Mouse (Mus musculus): ENCODE measurements around the gene Antxr1. TPM values are rescaled to one million over a fixed set of nuclear protein-coding genes. Genes with fewer than 3 reads are reported as not detected.

Gene Antxr1
- polyA plus RNA-seq, 1 experiment from 2014 or later, result 0.47 TPM

- Histone ChIP-seq H3K27me3 (ENCODE audit: insufficient read depth, low read length) (no peaks in the 10 kb centered on the region), H3K36me3 (replicated peaks; ENCODE audit: insufficient read depth, low read length) (no peaks in the 10 kb centered on the region), H3K9ac (replicated peaks) (no peak overlapping the region), H3K27ac (ENCODE audit: low read depth) (no peak overlapping the region), H3K9me3 (ENCODE audit: low read length) (no peaks in the 10 kb centered on the region), H3K4me2 (ENCODE audit: low read depth, low read length) (no peak overlapping the region), H3K4me3 (ENCODE audit: low read depth, low read length) (no peak overlapping the region), H3K4me1 (ENCODE audit: insufficient read depth) (peaks cover 5% of the 10 kb centered on the region; the same call in 1 of the 2 replicates)
- WGBS (ENCODE audit: insufficient replicate concordance), result 82% methylated on average over 13 of the region's 13 CpGs
- no peak for ATAC-seq
- TF ChIP-seq EP300 (IDR thresholded peaks at IDR 0.05; ENCODE audit: low read depth) (no peak), CTCF (IDR thresholded peaks at IDR 0.05; ENCODE audit: low read depth) (no peak)
- no peak for DNase-seq
Observed at GRCm38 (mm10) chr6:87202048-87202605, 133.5 kb downstream of the Antxr1 start.

- Histone ChIP-seq H3K4me1 (ENCODE audit: insufficient read depth) (peaks cover 33% of the 10 kb centered on the region), H3K4me2 (ENCODE audit: low read depth, low read length) (no peak overlapping the region), H3K9ac (replicated peaks) (no peak overlapping the region), H3K27ac (ENCODE audit: low read depth) (peak overlapping the region; percentile 35; the same call in 1 of the 2 replicates), H3K27me3 (ENCODE audit: insufficient read depth, low read length) (no peaks in the 10 kb centered on the region), H3K4me3 (ENCODE audit: low read depth, low read length) (no peak overlapping the region), H3K36me3 (replicated peaks; ENCODE audit: insufficient read depth, low read length) (no peaks in the 10 kb centered on the region), H3K9me3 (ENCODE audit: low read length) (no peaks in the 10 kb centered on the region)
- DNase-seq, result peak; percentile 46
- ATAC-seq, result peak; percentile 93
- WGBS (ENCODE audit: insufficient replicate concordance), result 15% methylated on average over 3 of the region's 3 CpGs
- no peak for TF ChIP-seq CTCF (IDR thresholded peaks at IDR 0.05; ENCODE audit: low read depth)
- no peak for TF ChIP-seq EP300 (IDR thresholded peaks at IDR 0.05; ENCODE audit: low read depth)
Observed at GRCm38 (mm10) chr6:87189755-87190154, 145.9 kb downstream of the Antxr1 start.

- no peak overlapping the region for H3K4me2 ChIP-seq (ENCODE audit: low read depth, low read length)
- no peak for TF ChIP-seq EP300 (IDR thresholded peaks at IDR 0.05; ENCODE audit: low read depth)
- no peak for TF ChIP-seq CTCF (IDR thresholded peaks at IDR 0.05; ENCODE audit: low read depth)
- ATAC-seq (no peak), DNase-seq (no peak)
- H3K36me3 ChIP-seq (replicated peaks; ENCODE audit: insufficient read depth, low read length), result no peaks in the 10 kb centered on the region
- H3K9me3 ChIP-seq (ENCODE audit: low read length), result no peaks in the 10 kb centered on the region
- 62% methylated on average over 12 of the region's 12 CpGs for WGBS (ENCODE audit: insufficient replicate concordance)
- no peaks in the 10 kb centered on the region for H3K27me3 ChIP-seq (ENCODE audit: insufficient read depth, low read length)
- no peak overlapping the region for H3K4me3 ChIP-seq (ENCODE audit: low read depth, low read length)
- H3K27ac ChIP-seq (ENCODE audit: low read depth), result no peak overlapping the region
- H3K9ac ChIP-seq (replicated peaks), result no peak overlapping the region
- H3K4me1 ChIP-seq (ENCODE audit: insufficient read depth), result peaks cover 46% of the 10 kb centered on the region
Observed at GRCm38 (mm10) chr6:87186988-87187387, 148.6 kb downstream of the Antxr1 start.

GRCm38 (mm10) chr6:87184418-87184817 is 151.2 kb downstream of the Antxr1 start:
- H3K27ac ChIP-seq (ENCODE audit: low read depth), result peak overlapping the region; percentile 34
- 69% methylated on average over 3 of the region's 3 CpGs for WGBS (ENCODE audit: insufficient replicate concordance)
- peaks cover 31% of the 10 kb centered on the region for H3K4me1 ChIP-seq (ENCODE audit: insufficient read depth)
- TF ChIP-seq EP300 (IDR thresholded peaks at IDR 0.05; ENCODE audit: low read depth), result peak; percentile 3; the same call in 1 of the 2 replicates
- peak; percentile 36; the same call in 1 of the 2 replicates for TF ChIP-seq CTCF (IDR thresholded peaks at IDR 0.05; ENCODE audit: low read depth)
- peak overlapping the region; percentile 59 for H3K4me2 ChIP-seq (ENCODE audit: low read depth, low read length)
- no peak overlapping the region for H3K9ac ChIP-seq (replicated peaks)
- no peak overlapping the region; the same call in 1 of the 2 replicates for H3K4me3 ChIP-seq (ENCODE audit: low read depth, low read length)
- H3K9me3 ChIP-seq (ENCODE audit: low read length), result no peaks in the 10 kb centered on the region
- peak; percentile 36 for DNase-seq
- peak; percentile 85 for ATAC-seq
- H3K27me3 ChIP-seq (ENCODE audit: insufficient read depth, low read length), result no peaks in the 10 kb centered on the region
- no peaks in the 10 kb centered on the region for H3K36me3 ChIP-seq (replicated peaks; ENCODE audit: insufficient read depth, low read length)

- Histone ChIP-seq H3K9me3 (ENCODE audit: low read length) (no peaks in the 10 kb centered on the region), H3K4me2 (ENCODE audit: low read depth, low read length) (peak overlapping the region; percentile 59), H3K27me3 (ENCODE audit: insufficient read depth, low read length) (no peaks in the 10 kb centered on the region), H3K36me3 (replicated peaks; ENCODE audit: insufficient read depth, low read length) (no peaks in the 10 kb centered on the region), H3K4me1 (ENCODE audit: insufficient read depth) (peaks cover 27% of the 10 kb centered on the region), H3K9ac (replicated peaks) (no peak overlapping the region), H3K27ac (ENCODE audit: low read depth) (peak overlapping the region; percentile 34), H3K4me3 (ENCODE audit: low read depth, low read length) (no peak overlapping the region; the same call in 1 of the 2 replicates)
- peak; percentile 93 for ATAC-seq
- TF ChIP-seq CTCF (IDR thresholded peaks at IDR 0.05; ENCODE audit: low read depth), result no peak
- TF ChIP-seq EP300 (IDR thresholded peaks at IDR 0.05; ENCODE audit: low read depth), result peak; percentile 82
- WGBS (ENCODE audit: insufficient replicate concordance), result 54% methylated on average over 11 of the region's 11 CpGs
- DNase-seq, result peak; percentile 64
Observed at GRCm38 (mm10) chr6:87183981-87184380, 151.6 kb downstream of the Antxr1 start.

GRCm38 (mm10) chr6:87183159-87183558 is 152.5 kb downstream of the Antxr1 start:
- DNase-seq (no peak), ATAC-seq (no peak)
- Histone ChIP-seq H3K36me3 (replicated peaks; ENCODE audit: insufficient read depth, low read length) (no peaks in the 10 kb centered on the region), H3K9me3 (ENCODE audit: low read length) (no peaks in the 10 kb centered on the region), H3K27ac (ENCODE audit: low read depth) (peak overlapping the region; percentile 34; the same call in 1 of the 2 replicates), H3K4me1 (ENCODE audit: insufficient read depth) (peaks cover 27% of the 10 kb centered on the region), H3K4me2 (ENCODE audit: low read depth, low read length) (no peak overlapping the region), H3K9ac (replicated peaks) (no peak overlapping the region), H3K4me3 (ENCODE audit: low read depth, low read length) (no peak overlapping the region), H3K27me3 (ENCODE audit: insufficient read depth, low read length) (no peaks in the 10 kb centered on the region)
- WGBS (ENCODE audit: insufficient replicate concordance), result 65% methylated on average over 8 of the region's 8 CpGs
- no peak for TF ChIP-seq EP300 (IDR thresholded peaks at IDR 0.05; ENCODE audit: low read depth)
- no peak for TF ChIP-seq CTCF (IDR thresholded peaks at IDR 0.05; ENCODE audit: low read depth)
